Mouse (Mus musculus): ENCODE measurements at regions not wholly inside any gene's neighbourhood (a gene's known extent, or its start where the extent isn't known, plus 50 kb on each side); places are given as distances from the start of the nearest gene placed in this dataset.

GRCm38 (mm10) chr3:78884715-78885114 lies 401.6 kb downstream of the Rapgef2 start:
- Histone ChIP-seq H3K27ac (ENCODE audit: low read depth, low read length) (no peak overlapping the region), H3K4me1 (replicated peaks; ENCODE audit: control insufficient read depth, insufficient read depth, low read length) (no peaks in the 10 kb centered on the region), H3K4me3 (ENCODE audit: low read depth, low read length) (no peak overlapping the region), H3K27me3 (replicated peaks; ENCODE audit: control insufficient read depth, insufficient read depth, low read length) (no peaks in the 10 kb centered on the region), H3K9me3 (ENCODE audit: control insufficient read depth, low read length) (no peaks in the 10 kb centered on the region), H3K9ac (ENCODE audit: low read depth, low read length) (no peak overlapping the region), H3K4me2 (no peak overlapping the region), H3K36me3 (ENCODE audit: control insufficient read depth, insufficient read depth, low read length) (no peaks in the 10 kb centered on the region)
- no peak for ATAC-seq (replicated peaks; ENCODE audit: low FRiP score)
- DNase-seq (ENCODE audit: low spot score): no peak
- WGBS: 75% methylated on average over 9 of the region's 9 CpGs

DNA sequence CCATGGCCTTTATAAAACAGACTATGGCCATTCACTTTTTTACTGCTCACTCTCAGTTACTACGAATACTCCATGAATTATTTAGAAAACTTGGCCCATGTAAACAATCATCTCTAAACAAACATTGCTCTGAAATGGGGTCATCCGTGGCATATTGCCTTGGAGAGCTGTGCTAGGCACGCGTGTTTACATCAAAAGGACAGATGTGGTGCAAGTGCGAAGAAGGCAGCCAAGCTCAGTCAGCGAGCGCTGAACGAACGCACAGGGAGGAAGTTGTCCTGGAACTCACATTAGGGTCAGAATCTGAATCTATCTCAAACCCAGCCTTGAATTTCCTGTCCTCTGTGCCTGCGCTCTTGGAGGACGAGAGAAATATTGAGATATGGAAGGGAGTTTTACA lies 402.3 kb downstream of the Rapgef2 start:
- H3K9ac ChIP-seq (ENCODE audit: low read depth, low read length): no peak overlapping the region
- H3K4me2 ChIP-seq: no peak overlapping the region
- H3K27me3 ChIP-seq (replicated peaks; ENCODE audit: control insufficient read depth, insufficient read depth, low read length): no peaks in the 10 kb centered on the region
- WGBS: 80% methylated on average over 11 of the region's 11 CpGs
- ATAC-seq (replicated peaks; ENCODE audit: low FRiP score) (no peak), DNase-seq (ENCODE audit: low spot score) (no peak)
- H3K4me3 ChIP-seq (ENCODE audit: low read depth, low read length): no peak overlapping the region
- H3K27ac ChIP-seq (ENCODE audit: low read depth, low read length): no peak overlapping the region
- H3K4me1 ChIP-seq (replicated peaks; ENCODE audit: control insufficient read depth, insufficient read depth, low read length): no peaks in the 10 kb centered on the region
- H3K36me3 ChIP-seq (ENCODE audit: control insufficient read depth, insufficient read depth, low read length): no peaks in the 10 kb centered on the region
- no peaks in the 10 kb centered on the region for H3K9me3 ChIP-seq (ENCODE audit: control insufficient read depth, low read length)

- no peaks in the 10 kb centered on the region for H3K4me1 ChIP-seq (replicated peaks; ENCODE audit: control insufficient read depth, insufficient read depth, low read length)
- no peak overlapping the region for H3K27ac ChIP-seq (ENCODE audit: low read depth, low read length)
- ATAC-seq (replicated peaks; ENCODE audit: low FRiP score): no peak
- H3K36me3 ChIP-seq (ENCODE audit: control insufficient read depth, insufficient read depth, low read length): no peaks in the 10 kb centered on the region
- no peak overlapping the region for H3K4me3 ChIP-seq (ENCODE audit: low read depth, low read length)
- no peak overlapping the region for H3K9ac ChIP-seq (ENCODE audit: low read depth, low read length)
- H3K4me2 ChIP-seq: no peak overlapping the region
- WGBS: 91% methylated on average over 13 of the region's 13 CpGs
- H3K9me3 ChIP-seq (ENCODE audit: control insufficient read depth, low read length): no peaks in the 10 kb centered on the region
- no peak for DNase-seq (ENCODE audit: low spot score)
- no peaks in the 10 kb centered on the region for H3K27me3 ChIP-seq (replicated peaks; ENCODE audit: control insufficient read depth, insufficient read depth, low read length)
Measured at GRCm38 (mm10) chr3:78880072-78880471, 406.2 kb downstream of the Rapgef2 start.

GRCm38 (mm10) chr3:78877323-78877722 lies 409.0 kb downstream of the Rapgef2 start:
- no peak overlapping the region for H3K9ac ChIP-seq (ENCODE audit: low read depth, low read length)
- no peaks in the 10 kb centered on the region for H3K27me3 ChIP-seq (replicated peaks; ENCODE audit: control insufficient read depth, insufficient read depth, low read length)
- WGBS: 76% methylated on average over 3 of the region's 3 CpGs
- no peak overlapping the region for H3K27ac ChIP-seq (ENCODE audit: low read depth, low read length)
- H3K4me3 ChIP-seq (ENCODE audit: low read depth, low read length): no peak overlapping the region
- DNase-seq (ENCODE audit: low spot score) (no peak), ATAC-seq (replicated peaks; ENCODE audit: low FRiP score) (no peak)
- H3K4me2 ChIP-seq: no peak overlapping the region
- H3K36me3 ChIP-seq (ENCODE audit: control insufficient read depth, insufficient read depth, low read length): no peaks in the 10 kb centered on the region
- H3K9me3 ChIP-seq (ENCODE audit: control insufficient read depth, low read length): no peaks in the 10 kb centered on the region
- no peaks in the 10 kb centered on the region for H3K4me1 ChIP-seq (replicated peaks; ENCODE audit: control insufficient read depth, insufficient read depth, low read length)

- no peak overlapping the region for H3K4me3 ChIP-seq (ENCODE audit: low read depth, low read length)
- no peak overlapping the region for H3K27ac ChIP-seq (ENCODE audit: low read depth, low read length)
- no peaks in the 10 kb centered on the region for H3K9me3 ChIP-seq (ENCODE audit: control insufficient read depth, low read length)
- H3K36me3 ChIP-seq (ENCODE audit: control insufficient read depth, insufficient read depth, low read length): no peaks in the 10 kb centered on the region
- H3K27me3 ChIP-seq (replicated peaks; ENCODE audit: control insufficient read depth, insufficient read depth, low read length): no peaks in the 10 kb centered on the region
- H3K4me2 ChIP-seq: no peak overlapping the region
- ATAC-seq (replicated peaks; ENCODE audit: low FRiP score) (no peak), DNase-seq (ENCODE audit: low spot score) (no peak)
- WGBS: 55% methylated on average over 1 of the region's 1 CpGs
- no peak overlapping the region for H3K9ac ChIP-seq (ENCODE audit: low read depth, low read length)
- H3K4me1 ChIP-seq (replicated peaks; ENCODE audit: control insufficient read depth, insufficient read depth, low read length): no peaks in the 10 kb centered on the region
Measured at GRCm38 (mm10) chr3:78866896-78867295, 419.4 kb downstream of the Rapgef2 start.

DNA sequence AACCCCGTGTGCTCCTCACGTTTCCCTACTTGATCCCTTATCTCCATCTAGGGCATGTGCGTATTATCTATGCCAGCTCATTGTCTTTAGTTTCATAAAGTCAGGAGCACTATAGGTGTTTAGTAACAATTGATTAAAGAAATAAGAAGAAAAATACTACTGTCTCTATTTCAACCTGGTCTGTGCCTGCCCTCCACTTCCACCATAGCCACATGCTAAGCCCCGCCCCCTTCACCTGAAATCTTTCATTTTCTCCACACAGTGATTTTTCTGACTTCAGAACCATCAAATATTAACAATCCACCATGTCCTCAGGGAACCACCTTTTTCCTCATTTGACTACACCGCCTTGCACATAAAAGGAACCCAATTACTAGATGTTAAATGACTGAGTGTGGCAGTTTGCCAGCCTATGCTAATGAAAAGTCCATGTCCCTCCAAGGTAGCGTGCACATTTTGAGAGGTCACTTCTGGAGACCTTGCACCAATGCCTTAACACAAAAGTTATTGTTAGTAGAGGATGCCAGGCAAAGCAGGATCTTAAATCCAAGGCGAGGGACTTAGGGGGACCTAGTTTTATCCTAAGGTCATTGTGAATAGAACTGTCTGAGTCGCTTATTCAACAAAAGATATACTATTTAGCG lies 420.1 kb downstream of the Rapgef2 start:
- Histone ChIP-seq H3K9ac (ENCODE audit: low read depth, low read length) (no peak overlapping the region), H3K9me3 (ENCODE audit: control insufficient read depth, low read length) (no peaks in the 10 kb centered on the region), H3K27ac (ENCODE audit: low read depth, low read length) (no peak overlapping the region), H3K4me3 (ENCODE audit: low read depth, low read length) (no peak overlapping the region), H3K4me2 (no peak overlapping the region), H3K27me3 (replicated peaks; ENCODE audit: control insufficient read depth, insufficient read depth, low read length) (no peaks in the 10 kb centered on the region), H3K4me1 (replicated peaks; ENCODE audit: control insufficient read depth, insufficient read depth, low read length) (no peaks in the 10 kb centered on the region), H3K36me3 (ENCODE audit: control insufficient read depth, insufficient read depth, low read length) (no peaks in the 10 kb centered on the region)
- DNase-seq (ENCODE audit: low spot score) (no peak), ATAC-seq (replicated peaks; ENCODE audit: low FRiP score) (no peak)
- WGBS: 81% methylated on average over 9 of the region's 9 CpGs

- no peak overlapping the region for H3K9ac ChIP-seq (ENCODE audit: low read depth, low read length)
- no peak overlapping the region for H3K4me3 ChIP-seq (ENCODE audit: low read depth, low read length)
- DNase-seq (ENCODE audit: low spot score): no peak
- ATAC-seq (replicated peaks; ENCODE audit: low FRiP score): no peak
- H3K9me3 ChIP-seq (ENCODE audit: control insufficient read depth, low read length): no peaks in the 10 kb centered on the region
- 87% methylated on average over 2 of the region's 2 CpGs for WGBS
- no peak overlapping the region for H3K27ac ChIP-seq (ENCODE audit: low read depth, low read length)
- H3K27me3 ChIP-seq (replicated peaks; ENCODE audit: control insufficient read depth, insufficient read depth, low read length): no peaks in the 10 kb centered on the region
- H3K36me3 ChIP-seq (ENCODE audit: control insufficient read depth, insufficient read depth, low read length): no peaks in the 10 kb centered on the region
- H3K4me2 ChIP-seq: no peak overlapping the region
- no peaks in the 10 kb centered on the region for H3K4me1 ChIP-seq (replicated peaks; ENCODE audit: control insufficient read depth, insufficient read depth, low read length)
Measured at GRCm38 (mm10) chr3:78863005-78863404, 423.3 kb downstream of the Rapgef2 start.

GRCm38 (mm10) chr3:78846617-78847318 lies 439.5 kb downstream of the Rapgef2 start:
- DNase-seq (ENCODE audit: low spot score) (no peak), ATAC-seq (replicated peaks; ENCODE audit: low FRiP score) (no peak)
- WGBS: 67% methylated on average over 7 of the region's 8 CpGs
- Histone ChIP-seq H3K27me3 (replicated peaks; ENCODE audit: control insufficient read depth, insufficient read depth, low read length) (no peaks in the 10 kb centered on the region), H3K4me2 (no peak overlapping the region), H3K9me3 (ENCODE audit: control insufficient read depth, low read length) (no peaks in the 10 kb centered on the region), H3K4me1 (replicated peaks; ENCODE audit: control insufficient read depth, insufficient read depth, low read length) (no peaks in the 10 kb centered on the region), H3K9ac (ENCODE audit: low read depth, low read length) (no peak overlapping the region), H3K27ac (ENCODE audit: low read depth, low read length) (no peak overlapping the region), H3K36me3 (ENCODE audit: control insufficient read depth, insufficient read depth, low read length) (no peaks in the 10 kb centered on the region), H3K4me3 (ENCODE audit: low read depth, low read length) (no peak overlapping the region)

DNA sequence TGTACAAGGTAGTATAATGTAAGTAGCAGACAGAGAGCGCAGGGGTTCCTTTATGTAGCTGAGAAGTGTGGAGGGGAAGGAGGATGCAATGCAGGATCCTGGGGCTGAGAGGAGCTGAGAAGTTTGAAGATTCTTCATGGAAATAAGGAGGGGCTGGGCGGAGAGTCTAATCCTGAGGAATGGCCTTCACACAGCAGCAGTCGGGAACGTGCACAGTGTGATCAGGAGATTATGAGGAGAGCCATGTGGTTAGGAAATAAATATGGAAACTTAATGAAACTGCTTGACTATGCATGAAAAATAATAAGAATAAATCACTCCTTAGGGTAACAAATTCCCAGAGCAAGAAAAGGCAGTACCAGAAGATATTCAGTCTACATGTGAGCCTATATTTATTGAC lies 445.1 kb downstream of the Rapgef2 start:
- DNase-seq (ENCODE audit: low spot score) (no peak), ATAC-seq (replicated peaks; ENCODE audit: low FRiP score) (no peak)
- H3K36me3 ChIP-seq (ENCODE audit: control insufficient read depth, insufficient read depth, low read length): no peaks in the 10 kb centered on the region
- no peak overlapping the region for H3K4me3 ChIP-seq (ENCODE audit: low read depth, low read length)
- no peak overlapping the region for H3K4me2 ChIP-seq
- no peak overlapping the region for H3K9ac ChIP-seq (ENCODE audit: low read depth, low read length)
- no peaks in the 10 kb centered on the region for H3K27me3 ChIP-seq (replicated peaks; ENCODE audit: control insufficient read depth, insufficient read depth, low read length)
- no peaks in the 10 kb centered on the region for H3K4me1 ChIP-seq (replicated peaks; ENCODE audit: control insufficient read depth, insufficient read depth, low read length)
- no peak overlapping the region for H3K27ac ChIP-seq (ENCODE audit: low read depth, low read length)
- WGBS: 79% methylated on average over 4 of the region's 4 CpGs
- H3K9me3 ChIP-seq (ENCODE audit: control insufficient read depth, low read length): no peaks in the 10 kb centered on the region
